Mouse (Mus musculus): Measurements from ENCODE around the gene Mindy3. TPM values are rescaled to one million over a fixed set of nuclear protein-coding genes. Genes with fewer than 3 reads are reported as not detected.
A peak's percentile ranks its signal among the peaks of the same experiment; 100 is the strongest.

Mindy3 gene
- total RNA-seq, 2 experiments from 2014 or later, result 65.7 to 76.6 TPM

DNA sequence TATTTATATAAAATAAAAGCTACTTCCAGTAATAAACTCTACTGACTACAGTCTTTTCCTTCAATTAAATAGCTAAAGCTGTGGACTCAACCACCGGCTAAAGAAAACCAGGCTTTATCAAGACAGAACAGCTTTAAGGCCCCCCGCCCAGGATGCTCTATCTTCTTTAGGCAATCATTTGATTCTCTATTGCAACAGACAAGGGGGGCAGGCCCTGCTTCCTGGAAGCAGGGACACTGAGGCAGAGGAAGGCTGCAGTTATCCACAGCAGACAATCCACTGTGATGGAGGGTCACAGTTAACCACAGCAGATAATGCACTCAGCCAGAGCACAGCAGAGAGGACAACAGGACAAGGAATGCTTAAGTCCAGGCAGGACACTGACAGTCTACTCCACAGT is 46.4 kb downstream of the Mindy3 start:
- no peak for DNase-seq
- intact Hi-C loops (cut with DNase I), result no loop called here

DNA sequence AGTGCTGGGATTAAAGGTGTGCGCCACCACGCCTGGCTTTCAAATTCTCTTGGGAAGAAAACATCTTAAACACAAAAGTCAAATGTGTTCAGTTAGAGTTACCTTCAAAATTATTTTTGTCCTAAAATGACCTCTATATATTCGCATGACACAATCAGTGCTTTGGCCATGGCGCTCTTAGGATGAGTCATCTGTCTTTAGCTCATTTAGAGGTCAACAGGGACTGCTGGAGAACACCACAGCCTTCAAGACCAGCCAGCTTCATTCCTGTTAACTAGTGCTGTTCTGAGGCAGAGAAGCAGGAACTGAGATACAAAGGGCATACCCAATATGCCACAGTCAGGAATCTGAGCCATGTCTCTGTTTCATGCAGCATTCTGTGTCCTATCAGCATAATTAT is 47.9 kb downstream of the Mindy3 start:
- intact Hi-C loops (cut with DNase I), result no loop called here
- DNase-seq, result no peak

DNA sequence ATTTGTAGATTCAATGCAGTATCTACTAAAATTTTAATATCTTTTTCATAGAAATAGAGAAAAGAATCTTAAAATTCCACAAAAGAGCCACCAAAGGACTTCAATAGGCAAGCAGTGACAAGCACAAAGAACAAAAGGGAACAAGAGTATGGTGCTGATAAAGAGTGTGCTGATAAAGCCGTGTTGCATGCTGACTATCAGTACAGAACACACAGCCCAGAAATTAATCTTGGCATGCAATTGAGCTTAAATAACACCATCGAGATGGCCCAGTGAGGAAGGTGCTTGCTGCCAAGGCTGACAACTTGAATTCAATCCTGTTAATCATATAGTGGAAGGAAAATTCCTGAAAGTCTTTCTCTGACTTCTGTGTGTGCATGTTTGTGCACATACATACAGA is 50.8 kb downstream of the Mindy3 start:
- peak; percentile 29 for DNase-seq
- intact Hi-C loops (cut with DNase I), result no loop called here

DNA sequence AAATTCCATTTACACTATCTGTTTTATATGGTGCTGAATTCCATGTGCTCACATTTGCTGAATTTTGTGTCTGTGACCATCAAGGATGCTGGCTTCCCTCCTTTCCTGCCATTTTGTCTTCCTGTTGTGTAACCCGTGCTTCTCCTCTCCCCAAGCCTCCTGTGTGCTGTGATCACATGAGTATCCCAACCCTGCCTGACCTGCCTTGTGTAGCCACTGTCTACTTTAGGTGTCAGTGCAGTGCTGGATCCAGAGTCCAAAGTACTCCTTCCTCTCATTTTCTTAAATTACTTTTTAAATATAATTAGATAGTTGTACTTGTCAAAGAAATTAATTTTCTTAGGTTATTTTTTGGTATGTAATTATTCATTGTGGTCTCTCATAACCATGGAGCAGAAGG is 51.3 kb downstream of the Mindy3 start:
- DNase-seq, result no peak
- intact Hi-C loops (cut with DNase I), result no loop called here

DNA sequence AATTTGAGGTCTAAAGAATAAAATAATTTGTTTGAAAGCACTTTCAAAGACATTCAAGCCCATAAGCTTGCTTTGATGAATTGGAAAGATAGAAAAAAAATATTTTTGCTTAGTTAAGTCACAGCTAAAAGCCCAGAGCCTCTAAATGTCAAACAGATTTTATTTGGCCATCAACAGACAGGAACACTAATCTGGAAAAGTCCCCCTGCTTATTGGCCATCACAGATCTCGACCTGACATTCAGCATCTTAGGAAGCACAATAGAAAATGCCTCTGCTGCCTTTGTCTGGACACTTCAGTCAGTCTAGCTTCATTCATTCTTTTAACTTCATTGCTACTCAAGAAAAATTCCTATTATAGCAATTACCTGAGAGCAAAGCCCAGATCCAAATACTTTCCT is 58.0 kb downstream of the Mindy3 start:
- DNase-seq, result no peak
- intact Hi-C loops (cut with DNase I), result no loop called here

DNA sequence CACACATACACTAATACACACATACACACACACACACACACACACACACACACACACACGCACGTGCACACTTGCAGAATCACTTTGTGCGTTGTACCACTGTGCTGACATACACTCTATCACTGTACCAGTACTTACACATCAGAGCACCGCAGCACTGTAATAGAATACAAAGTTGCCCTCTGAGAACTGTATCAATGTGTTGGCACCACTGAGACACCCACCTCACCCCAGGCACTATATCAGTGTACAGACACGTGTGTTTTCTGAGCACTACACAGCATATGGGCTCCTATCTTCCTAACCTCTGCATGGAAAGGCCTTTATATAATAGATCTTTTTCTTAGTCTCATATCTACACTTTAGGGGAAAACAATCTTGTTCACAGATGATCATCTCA is 64.4 kb downstream of the Mindy3 start:
- intact Hi-C loops (cut with DNase I), result no loop called here
- no peak for DNase-seq

DNA sequence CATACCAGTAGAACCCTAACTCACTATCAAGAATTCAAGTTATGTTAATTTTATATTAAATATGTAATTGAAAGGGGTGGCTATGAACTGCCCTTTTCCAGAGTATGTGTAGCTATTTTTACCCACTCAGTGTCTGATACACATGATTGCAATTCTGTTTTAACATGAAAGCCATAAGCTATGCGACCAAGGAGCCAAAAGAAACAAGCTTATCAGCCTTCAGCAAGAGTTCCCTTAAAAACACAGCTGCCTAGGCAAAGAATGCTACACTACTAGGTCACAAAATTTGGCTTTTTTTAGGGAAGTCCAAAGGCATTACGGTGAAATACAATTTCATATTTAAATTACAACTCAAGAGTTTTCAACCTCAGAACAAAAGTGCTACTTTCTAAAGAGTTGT is 70.4 kb downstream of the Mindy3 start:
- intact Hi-C loops (cut with DNase I), result no loop called here

DNA sequence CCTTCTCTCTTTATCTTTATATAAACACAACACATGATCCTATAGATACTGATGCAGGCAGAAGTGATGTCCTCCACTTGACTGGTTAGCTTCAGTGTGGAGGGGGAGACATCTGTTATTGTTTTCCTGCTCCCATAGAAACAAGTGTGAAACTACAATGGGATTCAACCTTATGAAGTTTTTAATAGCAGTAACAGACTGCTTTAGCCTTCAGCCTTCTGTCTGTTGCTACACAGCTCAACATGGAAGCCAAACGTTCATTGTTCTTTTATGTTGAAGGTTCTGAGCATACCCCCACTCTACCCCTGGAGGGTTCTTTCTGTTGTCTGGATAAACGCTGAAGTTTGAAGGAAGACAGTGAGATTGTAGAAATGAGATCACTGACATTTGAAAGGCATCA is 87.3 kb downstream of the Mindy3 start:
- intact Hi-C loops (cut with DNase I), result no loop called here
- DNase-seq, result no peak

More for the DNA sequence above, 70.4 kb downstream of the Mindy3 start:
- no peak for DNase-seq

DNA sequence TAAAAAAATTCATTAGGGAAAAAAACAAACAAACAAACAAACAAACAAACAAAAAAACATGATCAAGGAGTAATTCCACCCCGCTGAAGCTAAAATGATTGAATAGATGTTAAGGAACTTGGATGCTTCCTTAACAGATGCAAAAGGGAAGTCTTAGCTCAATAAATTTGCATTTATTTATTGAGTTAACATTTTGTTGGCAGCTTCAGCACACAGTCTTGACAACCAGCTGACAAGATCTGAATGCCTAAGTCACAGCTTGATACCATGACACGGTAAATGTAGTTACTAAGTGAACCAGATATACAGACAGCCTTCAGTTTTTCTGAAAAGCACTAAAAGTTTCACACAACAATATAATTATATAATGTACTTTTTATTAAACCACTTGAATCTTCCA is 89.7 kb downstream of the Mindy3 start:
- intact Hi-C loops (cut with DNase I), result no loop called here
- DNase-seq, result no peak

DNA sequence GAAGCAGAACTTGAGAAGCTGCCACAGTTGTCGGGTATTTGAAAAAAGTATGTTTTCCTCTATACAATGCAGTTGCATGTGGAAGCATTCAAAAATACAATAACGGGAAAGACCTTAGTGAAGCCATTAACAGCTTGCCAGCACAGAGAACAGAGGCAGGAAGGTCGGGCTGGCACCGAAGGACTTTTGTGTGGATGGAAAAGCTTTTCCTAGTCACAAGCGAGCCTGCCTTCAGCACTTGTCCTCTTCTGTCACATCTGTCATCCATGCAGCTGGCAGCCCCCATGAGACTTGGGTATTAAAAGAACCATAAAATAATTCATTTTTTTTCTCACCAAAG is 90.2 kb downstream of the Mindy3 start:
- intact Hi-C loops (cut with DNase I), result no loop called here
- DNase-seq, result no peak

DNA sequence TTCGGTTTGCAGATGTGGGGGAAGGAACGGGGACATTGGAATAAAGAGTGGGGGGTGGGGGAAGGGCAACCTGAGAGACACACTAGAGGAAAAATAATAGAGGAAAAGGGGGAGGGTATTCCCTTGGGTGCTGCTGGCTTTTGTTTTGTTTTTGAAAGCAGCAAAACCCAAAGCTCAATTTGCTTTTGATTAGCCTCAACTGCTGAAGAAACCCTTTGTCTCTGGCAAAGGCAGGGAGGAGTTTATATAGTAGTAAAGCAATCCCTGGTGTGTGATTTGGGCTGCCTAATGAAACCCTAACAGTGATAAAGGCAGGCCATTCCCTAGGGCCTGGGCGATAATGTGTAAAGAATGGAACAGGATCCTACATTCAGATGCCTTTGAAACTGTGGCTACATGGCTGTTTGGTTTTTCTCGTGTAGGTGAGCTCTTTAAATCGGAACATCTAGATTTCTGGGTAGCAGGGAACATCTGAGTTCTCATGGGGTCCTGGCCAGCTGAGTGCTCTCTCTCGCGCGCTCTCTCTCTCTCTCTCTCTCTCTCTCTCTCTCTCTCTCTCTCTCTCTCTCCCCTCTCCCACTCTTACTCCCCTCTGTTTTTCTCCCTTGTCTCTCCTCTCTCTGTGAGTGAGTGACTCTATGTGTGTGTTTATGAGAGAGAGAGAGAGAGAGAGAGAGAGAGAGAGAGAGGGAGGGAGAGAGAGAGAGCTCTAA is 90.8 kb downstream of the Mindy3 start:
- no peak for DNase-seq

DNA sequence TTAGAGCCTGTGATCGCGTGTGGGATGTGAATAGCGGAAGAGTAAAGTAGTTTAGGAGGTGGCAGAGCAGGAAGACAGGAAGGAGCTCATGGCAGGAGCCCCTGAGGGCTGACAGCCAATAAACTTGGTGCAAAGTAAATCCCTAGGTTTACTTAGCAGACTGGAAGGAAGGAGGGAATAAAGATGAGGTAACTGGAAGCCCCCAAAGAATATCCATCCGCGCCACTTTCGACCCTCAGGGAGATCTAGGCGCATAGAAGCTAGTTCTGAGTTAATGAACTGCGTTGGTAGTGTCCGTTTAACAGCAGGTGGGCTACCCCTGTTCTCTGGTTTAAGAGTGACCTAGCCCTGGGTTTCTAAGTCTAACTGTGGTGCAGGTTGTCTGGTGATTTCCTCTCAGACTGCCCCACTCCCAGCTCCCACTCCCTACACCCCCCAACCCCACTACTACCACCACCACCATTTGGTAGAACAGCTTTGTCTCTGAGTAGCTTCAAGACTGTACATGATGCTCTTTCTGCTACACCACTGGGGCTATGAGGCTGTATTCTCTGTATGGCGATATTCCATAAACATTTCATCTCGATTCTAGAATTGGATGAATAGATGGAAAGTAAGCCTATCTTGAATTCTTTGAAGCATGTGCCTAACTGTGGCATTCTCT is 91.4 kb downstream of the Mindy3 start:
- DNase-seq, result no peak
- intact Hi-C loops (cut with DNase I), result no loop called here

More for the DNA sequence above, 90.8 kb downstream of the Mindy3 start:
- intact Hi-C loops (cut with DNase I), result no loop called here

DNA sequence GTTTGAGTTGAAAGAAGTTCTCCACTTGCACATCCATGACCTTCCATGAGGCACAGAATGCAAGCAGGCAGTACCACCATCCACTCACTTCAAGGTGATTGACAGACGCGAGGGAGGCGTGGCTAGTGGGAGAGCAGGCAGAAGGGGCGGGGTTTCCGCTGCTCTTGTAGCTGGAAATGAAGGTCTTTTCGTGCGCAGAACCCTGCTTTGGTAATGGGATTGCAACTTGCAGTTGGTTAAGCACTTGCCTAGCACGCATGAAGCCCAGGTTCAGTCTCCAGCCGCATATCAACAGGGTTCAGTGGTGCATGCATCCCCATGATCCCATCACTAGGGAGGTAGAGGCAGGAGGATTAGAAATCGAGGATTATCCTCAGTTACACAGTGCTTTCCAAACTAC is 92.1 kb downstream of the Mindy3 start:
- DNase-seq, result peak; percentile 27
- intact Hi-C loops (cut with DNase I), result no loop called here

DNA sequence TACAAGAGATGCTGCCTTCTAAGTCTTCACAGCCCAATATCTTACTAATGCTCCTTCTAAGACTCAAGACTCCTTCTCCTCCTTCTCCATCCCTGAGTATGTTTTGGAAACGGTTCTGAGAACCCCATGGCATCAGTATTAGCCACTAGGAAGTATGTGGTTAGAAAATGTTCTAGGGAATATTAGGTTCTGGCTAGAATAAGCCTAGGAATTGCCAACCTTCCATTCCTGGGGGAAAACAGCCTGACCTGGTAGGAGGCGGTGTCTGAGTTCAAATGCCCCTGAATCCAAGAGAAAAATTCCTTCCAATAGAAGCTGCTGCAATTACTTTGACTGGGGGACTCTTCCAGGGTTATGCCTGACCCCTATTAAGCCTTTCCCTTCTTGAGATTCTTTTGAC is 93.4 kb downstream of the Mindy3 start:
- intact Hi-C loops (cut with DNase I), result no loop called here
- DNase-seq, result no peak

DNA sequence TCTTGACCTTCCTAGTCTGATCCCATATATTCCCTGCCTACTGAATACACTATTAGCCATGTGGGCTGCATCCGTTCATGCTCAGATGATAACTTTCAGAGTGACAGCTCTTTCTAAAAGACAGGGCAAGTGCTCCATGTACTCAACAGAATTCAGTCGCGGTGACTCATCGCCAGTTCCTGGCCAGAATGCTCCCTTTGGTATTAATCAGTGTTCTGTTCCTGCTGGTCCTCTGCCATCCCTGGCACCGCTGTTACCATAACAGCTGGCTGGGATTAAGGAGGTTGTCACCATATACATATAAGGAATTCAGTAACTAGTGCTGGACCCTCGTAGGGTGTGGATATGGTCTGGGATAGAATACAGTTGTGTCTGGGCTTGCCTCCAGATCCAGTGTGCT is 93.9 kb downstream of the Mindy3 start:
- intact Hi-C loops (cut with DNase I), result no loop called here
- DNase-seq, result peak; percentile 21

DNA sequence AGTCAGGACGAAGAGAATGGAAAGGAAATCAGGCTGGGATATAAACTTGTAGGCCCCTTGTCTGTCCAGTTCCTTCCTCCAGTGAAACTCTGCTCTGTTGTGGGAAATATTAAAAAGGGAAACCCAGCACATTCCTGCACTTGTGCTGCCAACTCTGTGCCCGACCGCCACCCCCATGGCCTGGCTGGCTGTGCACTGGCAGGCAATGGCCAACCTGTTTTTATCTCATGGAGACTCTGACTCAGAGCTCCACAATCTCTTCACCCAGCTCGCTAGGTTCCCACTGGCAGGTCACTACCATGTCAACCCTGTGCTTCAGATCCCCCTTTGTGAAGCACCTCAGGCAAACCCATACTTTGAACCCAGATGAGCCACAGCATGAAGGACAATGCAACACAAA is 98.4 kb downstream of the Mindy3 start:
- intact Hi-C loops (cut with DNase I), result no loop called here
- DNase-seq, result no peak

DNA sequence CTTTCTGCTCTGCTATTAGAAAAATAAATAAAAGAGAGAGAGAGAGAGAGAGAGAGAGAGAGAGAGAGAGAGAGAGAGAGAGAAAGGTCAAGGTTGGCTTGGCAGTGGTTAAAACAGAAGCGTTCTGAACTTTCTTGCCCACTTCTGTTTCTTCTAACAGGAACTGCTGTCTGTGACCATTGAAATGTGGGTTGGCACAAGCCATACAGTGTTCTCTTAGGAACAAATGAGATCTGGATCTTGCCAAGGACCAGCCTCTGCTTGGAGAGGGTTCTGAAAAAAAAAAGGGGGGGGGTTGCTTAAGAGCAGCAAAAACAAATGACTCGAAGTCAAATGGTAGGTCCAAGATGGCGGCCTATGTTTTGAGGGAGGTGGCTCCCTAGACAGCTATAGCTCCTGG is 100.6 kb downstream of the Mindy3 start:
- intact Hi-C loops (cut with DNase I), result no loop called here
- no peak for DNase-seq

DNA sequence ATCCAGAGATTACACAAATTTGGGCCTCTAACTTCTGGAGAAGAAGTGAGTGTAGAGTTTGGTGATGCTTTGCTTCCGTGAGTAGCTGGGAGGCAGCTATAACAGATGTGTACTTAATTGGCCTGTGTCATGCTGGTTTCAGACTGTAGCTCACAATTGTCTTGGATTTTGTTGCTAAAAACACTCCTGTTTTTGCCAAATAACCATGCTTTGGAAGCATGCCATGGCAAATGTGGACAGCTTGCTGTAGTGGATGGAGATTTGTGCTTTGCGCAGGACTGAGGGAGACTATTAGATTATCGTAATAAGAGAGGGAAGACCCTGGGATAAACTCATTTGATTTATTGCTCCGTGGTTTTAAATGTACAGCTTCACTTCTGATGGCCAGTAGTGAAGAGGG is 101.2 kb downstream of the Mindy3 start:
- no peak for DNase-seq
- intact Hi-C loops (cut with DNase I), result no loop called here

DNA sequence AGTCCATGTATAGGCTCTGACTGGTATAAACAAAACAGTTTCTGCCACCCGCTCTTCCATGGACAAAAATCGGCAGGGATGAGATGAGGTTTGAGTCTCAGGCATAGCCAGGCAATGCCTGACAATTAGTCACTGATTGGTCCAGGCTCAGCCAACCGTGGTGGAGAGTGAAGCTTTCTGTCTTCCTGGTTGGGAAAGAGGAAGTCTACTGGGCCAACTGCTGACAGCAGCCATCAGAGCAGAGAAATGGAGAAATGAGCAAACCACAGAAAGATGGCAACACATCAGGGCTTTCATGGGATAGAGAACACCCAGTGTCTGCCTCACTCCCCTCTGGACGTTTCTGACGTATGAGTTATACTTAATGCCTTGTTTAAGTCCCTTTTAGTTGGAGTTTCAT is 101.9 kb downstream of the Mindy3 start:
- intact Hi-C loops (cut with DNase I), result no loop called here

DNA sequence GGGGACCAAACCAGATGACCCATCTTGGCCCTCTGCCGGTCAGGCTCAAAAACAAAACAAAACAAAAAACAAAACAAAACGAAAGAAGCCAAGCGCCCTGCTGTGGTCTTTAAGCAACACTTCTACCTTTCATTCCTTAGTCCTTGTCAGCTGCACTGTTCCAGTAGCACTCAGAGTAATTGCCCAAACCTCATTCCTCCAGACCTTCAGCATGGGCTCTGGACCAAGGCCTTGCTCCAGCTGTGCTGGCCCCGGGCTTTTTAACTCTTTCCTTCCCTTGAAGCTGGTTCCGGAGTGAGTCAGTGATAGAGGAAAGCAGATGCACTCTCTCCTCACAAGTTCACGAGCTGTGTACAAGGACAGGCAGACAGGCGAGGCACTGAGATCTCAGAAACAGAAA is 102.9 kb downstream of the Mindy3 start:
- no peak for DNase-seq
- intact Hi-C loops (cut with DNase I), result no loop called here

More for the DNA sequence above, 101.9 kb downstream of the Mindy3 start:
- no peak for DNase-seq

DNA sequence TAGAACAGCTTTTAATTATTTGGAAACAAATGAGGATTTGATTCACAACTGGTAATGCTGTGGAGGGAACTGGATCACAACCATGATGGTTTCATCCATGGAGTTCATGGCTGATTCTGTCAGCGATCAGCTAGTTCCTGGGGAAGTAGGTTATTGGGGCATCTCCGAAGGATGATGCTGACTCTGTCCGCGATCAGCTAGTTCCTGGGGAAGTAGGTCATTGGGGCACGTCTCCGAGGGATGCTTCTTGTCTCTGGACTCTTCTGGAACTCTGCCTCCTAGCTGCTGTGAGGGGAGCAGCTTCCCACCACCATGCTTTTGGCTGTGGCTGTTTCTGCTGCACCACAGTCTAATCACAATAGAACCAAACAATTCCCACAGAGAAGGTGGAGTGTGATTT is 105.2 kb downstream of the Mindy3 start:
- intact Hi-C loops (cut with DNase I), result no loop called here
- DNase-seq, result no peak

DNA sequence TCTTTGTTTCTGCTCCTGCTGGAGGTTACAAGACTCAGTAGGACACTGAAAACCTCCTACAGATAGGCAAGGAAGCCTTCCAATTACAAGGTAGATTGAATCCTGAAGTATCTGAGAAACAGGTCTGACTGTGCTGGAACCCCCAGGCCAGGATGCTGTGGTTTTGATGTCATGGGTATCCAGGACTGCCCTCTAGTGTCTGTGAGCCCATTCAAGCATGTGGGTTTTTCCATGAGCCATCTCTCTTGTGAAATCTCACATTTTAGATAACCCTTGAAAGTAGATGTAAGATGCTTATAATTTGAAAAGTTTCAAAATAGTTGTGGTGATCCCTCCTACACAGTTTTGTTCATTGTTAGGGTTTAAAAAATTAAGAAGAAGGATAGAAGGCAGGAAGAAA is 110.8 kb downstream of the Mindy3 start:
- no peak for DNase-seq
- intact Hi-C loops (cut with DNase I), result no loop called here

DNA sequence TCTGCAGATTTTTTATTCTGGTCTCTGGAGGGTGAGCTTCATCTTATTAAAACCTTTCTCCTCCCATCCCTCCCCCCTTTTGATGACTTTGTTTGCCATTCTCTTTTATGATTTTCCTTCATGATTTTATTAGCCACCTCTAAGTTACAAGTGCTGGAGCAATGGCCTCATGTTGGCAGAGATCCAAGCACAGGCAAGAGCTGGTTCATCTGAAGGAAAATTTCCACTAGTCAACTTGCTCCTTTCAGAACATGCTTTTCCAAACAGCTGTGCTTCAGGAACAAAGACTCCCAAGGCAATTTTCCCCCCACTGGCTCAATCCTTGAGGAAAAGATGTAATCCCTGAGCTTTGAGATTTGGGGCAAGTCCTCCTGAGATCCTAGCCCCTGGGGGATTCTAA is 112.0 kb downstream of the Mindy3 start:
- intact Hi-C loops (cut with DNase I), result no loop called here
- DNase-seq, result no peak

Data from left cerebral cortex, postnatal 4 days (tissue).